In genomic region chr13:28671543-28671942, GRCm38 (mm10) we compare ENCODE assay signal across 19 mouse cellular contexts.
A peak's percentile ranks its signal among the peaks of the same experiment; 100 is the strongest.
DNase-seq lines count a peak whose midpoint lies in the region; ATAC-seq and TF ChIP-seq lines count a peak whose summit lies in the region.
"Had no signal": no experiment of that assay in that cellular context is flagged by ENCODE, and none has a peak within 500 bp of the region (broad histone marks: within the 10 kb centered on the region; RNA-seq: fewer than 3 reads in every experiment).

No protein-coding gene starts in this region.

- no peak for TF ChIP-seq CTCF in spleen, adult 2 months (IDR thresholded peaks at IDR 0.05; ENCODE audit: extremely low read depth, insufficient read depth, insufficient read length, insufficient replicate concordance)

- no peaks in the 10 kb centered on the region for H3K9me3 ChIP-seq in embryonic facial prominence, embryonic 14.5 days (ENCODE audit: control insufficient read depth, low read length)
- no peaks in the 10 kb centered on the region for H3K9me3 ChIP-seq in embryonic facial prominence, embryonic 10.5 days
- H3K9me3 ChIP-seq: heart, embryonic 10.5 days; hindbrain, embryonic 13.5 days; midbrain, embryonic 13.5 days had no signal

- H3K27me3 ChIP-seq in embryonic facial prominence, embryonic 14.5 days (replicated peaks; ENCODE audit: control insufficient read depth, insufficient read depth, low read length), result no peaks in the 10 kb centered on the region
- H3K27me3 ChIP-seq in embryonic facial prominence, embryonic 10.5 days (replicated peaks; ENCODE audit: low read depth, poor library complexity, severe bottlenecking), result no peaks in the 10 kb centered on the region
- no peaks in the 10 kb centered on the region for H3K27me3 ChIP-seq in spleen, adult 2 months (ENCODE audit: control insufficient read depth, insufficient read depth, low read length)
- H3K27me3 ChIP-seq: hindbrain, embryonic 13.5 days; midbrain, embryonic 13.5 days had no signal

- no peak overlapping the region for H3K4me3 ChIP-seq in embryonic facial prominence, embryonic 14.5 days (ENCODE audit: low read depth, low read length)
- no peak overlapping the region for H3K4me3 ChIP-seq in embryonic facial prominence, embryonic 10.5 days
- peak overlapping the region; percentile 24; the same call in 1 of the 2 replicates for H3K4me3 ChIP-seq in spleen, adult 2 months (ENCODE audit: extremely low read depth, insufficient read depth, insufficient read length)
- H3K4me3 ChIP-seq: heart, embryonic 10.5 days; hindbrain, embryonic 13.5 days; midbrain, embryonic 13.5 days; myocyte had no signal

- H3K9ac ChIP-seq in embryonic facial prominence, embryonic 14.5 days (ENCODE audit: low read depth, low read length), result no peak overlapping the region
- H3K9ac ChIP-seq: forebrain, postnatal 0 days; hindbrain, embryonic 13.5 days; lung, embryonic 14.5 days; midbrain, embryonic 13.5 days had no signal

- H3K4me1 ChIP-seq in embryonic facial prominence, embryonic 14.5 days (ENCODE audit: control insufficient read depth, insufficient read depth, low read length), result peaks cover 18% of the 10 kb centered on the region
- H3K4me1 ChIP-seq in embryonic facial prominence, embryonic 10.5 days, result peaks cover 53% of the 10 kb centered on the region
- H3K4me1 ChIP-seq in spleen, adult 2 months (ENCODE audit: control insufficient read depth, insufficient read depth, insufficient read length), result no peaks in the 10 kb centered on the region

- DNase-seq in embryonic facial prominence, embryonic 14.5 days (ENCODE audit: low spot score), result peak; percentile 37
- DNase-seq in embryonic facial prominence, embryonic 10.5 days (ENCODE audit: low spot score), result no peak
- no peak for DNase-seq in spleen, adult 2 months (ENCODE audit: low read depth in 1 of 2, low spot score in 2 of 2)
- no peak for DNase-seq in spleen, adult 12 weeks (ENCODE audit: low spot score)
- peak; percentile 41 to 55 for DNase-seq in kidney, postnatal 25 days
- DNase-seq in lung, postnatal 10 days, result no peak
- DNase-seq in frontal cortex, postnatal 25 days (ENCODE audit: low spot score in 2 of 2), result no peak
- DNase-seq: cerebellum, postnatal 10 days; forebrain, postnatal 0 days; gastrocnemius, postnatal 25 days; heart, postnatal 14 days; lung, embryonic 14.5 days; thymus, postnatal 25 days had no signal

- H3K4me2 ChIP-seq in embryonic facial prominence, embryonic 14.5 days (ENCODE audit: low read depth, low read length), result peak overlapping the region; percentile 24; the same call in 1 of the 2 replicates
- H3K4me2 ChIP-seq: hindbrain, embryonic 13.5 days; lung, embryonic 14.5 days; midbrain, embryonic 13.5 days had no signal

- peak; percentile 26; the same call in 1 of the 2 replicates for ATAC-seq in embryonic facial prominence, embryonic 14.5 days (ENCODE audit: low read depth)
- no peak for ATAC-seq in frontal cortex, adult (ENCODE audit: low TSS enrichment)
- ATAC-seq: forebrain, postnatal 0 days; intestine, postnatal 0 days; midbrain, embryonic 13.5 days had no signal

- 58% methylated on average over 10 of the region's 11 CpGs for WGBS in embryonic facial prominence, embryonic 14.5 days
- 66% methylated on average over 11 of the region's 11 CpGs for WGBS in embryonic facial prominence, embryonic 10.5 days
- 57% methylated on average over 11 of the region's 11 CpGs for WGBS in spleen, adult 2 months

- H3K27ac ChIP-seq in embryonic facial prominence, embryonic 14.5 days (replicated peaks; ENCODE audit: low read depth, low read length), result peak overlapping the region; percentile 40
- no peak overlapping the region; the same call in 1 of the 2 replicates for H3K27ac ChIP-seq in embryonic facial prominence, embryonic 10.5 days (replicated peaks)
- no peak overlapping the region for H3K27ac ChIP-seq in spleen, adult 2 months (ENCODE audit: insufficient read depth, low read length)
- H3K27ac ChIP-seq: heart, embryonic 10.5 days; hindbrain, embryonic 13.5 days; midbrain, embryonic 13.5 days had no signal

- TF ChIP-seq POLR2A in spleen, adult 2 months (IDR thresholded peaks at IDR 0.05; ENCODE audit: low read depth, low read length), result no peak

- peaks cover 6% of the 10 kb centered on the region; the same call in 1 of the 2 replicates for H3K36me3 ChIP-seq in embryonic facial prominence, embryonic 14.5 days (ENCODE audit: control insufficient read depth, insufficient read depth, low read length)
- 0 out of 2 replicates have a peak, but pooled peaks cover 5% of the 10 kb centered on the region for H3K36me3 ChIP-seq in embryonic facial prominence, embryonic 10.5 days (replicated peaks)
- H3K36me3 ChIP-seq in spleen, adult 2 months (ENCODE audit: control insufficient read depth, insufficient read depth, low read length), result no peaks in the 10 kb centered on the region
- H3K36me3 ChIP-seq: heart, embryonic 10.5 days; hindbrain, embryonic 13.5 days; midbrain, embryonic 13.5 days had no signal

Comparison
In these comparisons a context has a peak if more than half of its experiments do, and no peak if none do; other contexts are left out.
1. DNase-seq: peak in embryonic facial prominence, embryonic 14.5 days (single experiment) and kidney, postnatal 25 days (2 of 2); none in embryonic facial prominence, embryonic 10.5 days (single experiment), spleen, adult 2 months (0 of 2), spleen, adult 12 weeks (single experiment), lung, postnatal 10 days (single experiment) and frontal cortex, postnatal 25 days (0 of 2).